Mouse (Mus musculus) C2C12 (cell line): Measurements from ENCODE around the gene Gm37240.

Source experiments
- CTCF ChIP-seq: IDR thresholded peaks from one replicate; pipeline ENCODE4 v1.5.1; 2011; ENCODE audit not compliant: control insufficient read depth, insufficient read depth, insufficient read length
- MAX ChIP-seq: IDR thresholded peaks from one replicate; pipeline ENCODE4 v1.6.1; 2011; ENCODE audit warnings: mild to moderate bottlenecking, control low read depth
- MYOD1 ChIP-seq: IDR thresholded peaks from one replicate; pipeline ENCODE4 v1.6.1; 2011; ENCODE audit warnings: low read depth; ENCODE audit not compliant: control insufficient read depth, insufficient read length
- USF1 ChIP-seq: IDR thresholded peaks from one replicate; pipeline ENCODE4 v1.6.1; 2011; ENCODE audit warnings: low read depth, mild to moderate bottlenecking, control low read depth, moderate library complexity

DNA sequence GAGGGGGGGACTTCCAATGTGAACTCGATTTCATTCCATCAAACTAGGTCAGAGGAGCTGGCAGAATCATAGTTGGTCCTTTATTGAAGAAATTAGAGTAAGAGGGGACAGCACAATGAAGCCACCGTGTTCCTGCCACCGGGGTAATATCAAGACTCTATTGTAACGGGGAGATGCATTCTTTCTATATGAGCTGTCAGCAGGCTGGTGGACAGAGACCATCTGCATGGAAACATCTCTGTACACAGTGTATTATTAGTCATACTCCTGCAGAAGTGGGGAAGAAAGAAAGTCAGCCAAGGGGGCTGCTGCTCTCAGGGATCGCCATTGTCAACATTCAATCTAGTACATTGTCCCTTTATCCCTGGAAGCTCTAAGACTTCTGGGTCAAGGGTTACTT lies 665.3 kb downstream of the Gm37240 start:
- TF ChIP-seq CTCF, result no peak
- TF ChIP-seq MAX, result no peak
- TF ChIP-seq MYOD1, result no peak
- TF ChIP-seq USF1, result no peak
